Mouse (Mus musculus): ENCODE measurements around the gene Entpd6.

The Entpd6 gene

DNA sequence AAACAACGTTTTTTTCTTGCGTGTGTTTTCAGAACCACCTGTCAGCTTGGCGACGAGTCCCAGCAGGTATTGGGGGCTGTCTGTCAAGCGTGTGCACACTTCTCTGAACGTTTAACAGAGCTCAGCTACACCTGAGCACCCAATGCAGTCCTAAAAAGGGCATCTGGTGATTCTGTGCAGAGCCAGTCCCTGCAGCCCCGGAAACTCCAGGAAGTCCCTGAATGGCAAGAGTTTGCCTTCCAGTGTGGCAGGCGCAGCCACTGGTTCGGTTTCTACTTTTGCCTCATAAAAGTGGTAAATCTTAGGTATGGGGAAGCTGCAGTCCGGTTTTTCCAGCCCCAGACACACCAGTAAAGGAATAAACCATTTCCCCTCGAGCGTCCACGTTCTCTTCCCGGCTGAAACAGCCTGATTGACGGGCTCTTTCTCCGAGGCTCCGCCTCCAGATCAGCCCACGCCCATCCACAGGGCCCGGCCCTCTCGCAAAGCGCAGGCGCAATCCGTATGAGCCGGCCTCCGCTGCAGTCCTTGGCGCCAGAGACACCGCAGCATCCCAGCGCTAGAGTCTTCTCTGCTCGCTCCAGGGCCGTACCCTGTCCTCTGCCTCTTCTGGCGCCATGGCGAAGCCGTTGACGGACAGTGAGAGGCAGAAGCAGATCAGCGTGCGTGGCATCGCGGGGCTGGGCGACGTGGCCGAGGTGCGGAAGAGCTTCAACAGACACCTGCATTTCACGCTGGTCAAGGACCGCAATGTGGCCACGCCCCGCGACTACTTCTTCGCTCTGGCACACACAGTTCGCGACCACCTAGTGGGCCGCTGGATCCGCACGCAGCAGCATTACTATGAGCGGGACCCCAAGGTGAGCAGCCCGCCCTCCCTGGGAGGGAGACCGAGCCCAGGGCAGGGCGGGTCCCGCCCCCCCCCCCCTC, 37.7 kb downstream of the Entpd6 start, which contains the start of gene Pygb:
TSS of gene Pygb (plus strand) at position 485 of the 930 bp plus-strand sequence.
- in situ Hi-C loops (cut with MboI; ENCODE audit: low sequenced_read_pairs) = no loop called here

DNA sequence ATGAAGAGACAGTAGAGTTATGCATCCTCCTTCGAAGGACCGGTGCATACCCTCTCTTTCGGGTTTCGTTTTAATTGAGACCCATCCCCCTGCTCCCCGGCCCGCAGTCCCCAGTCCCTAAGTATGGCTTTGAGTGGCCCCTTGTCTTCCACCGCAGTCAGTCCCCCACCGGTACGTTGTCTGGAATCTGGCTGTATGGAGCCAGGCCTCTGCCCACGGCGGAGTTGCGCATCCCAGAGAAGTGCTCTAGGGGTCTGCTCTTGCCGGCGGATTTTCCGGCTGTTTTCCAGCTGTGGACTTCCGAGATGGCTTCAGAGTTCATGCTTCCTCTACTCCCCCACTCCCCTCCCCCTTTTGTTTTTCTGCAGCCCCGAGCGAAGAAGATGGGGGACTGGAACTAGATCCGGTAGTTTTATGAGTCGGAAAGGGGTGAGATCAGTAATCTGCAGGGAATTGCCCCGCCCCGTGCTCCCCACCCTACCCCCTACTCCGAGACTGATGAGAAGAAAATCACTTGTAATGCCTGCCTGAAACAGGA, 38.5 kb downstream of the Entpd6 start:
- in situ Hi-C loops (cut with MboI; ENCODE audit: low sequenced_read_pairs) = no loop called here

DNA sequence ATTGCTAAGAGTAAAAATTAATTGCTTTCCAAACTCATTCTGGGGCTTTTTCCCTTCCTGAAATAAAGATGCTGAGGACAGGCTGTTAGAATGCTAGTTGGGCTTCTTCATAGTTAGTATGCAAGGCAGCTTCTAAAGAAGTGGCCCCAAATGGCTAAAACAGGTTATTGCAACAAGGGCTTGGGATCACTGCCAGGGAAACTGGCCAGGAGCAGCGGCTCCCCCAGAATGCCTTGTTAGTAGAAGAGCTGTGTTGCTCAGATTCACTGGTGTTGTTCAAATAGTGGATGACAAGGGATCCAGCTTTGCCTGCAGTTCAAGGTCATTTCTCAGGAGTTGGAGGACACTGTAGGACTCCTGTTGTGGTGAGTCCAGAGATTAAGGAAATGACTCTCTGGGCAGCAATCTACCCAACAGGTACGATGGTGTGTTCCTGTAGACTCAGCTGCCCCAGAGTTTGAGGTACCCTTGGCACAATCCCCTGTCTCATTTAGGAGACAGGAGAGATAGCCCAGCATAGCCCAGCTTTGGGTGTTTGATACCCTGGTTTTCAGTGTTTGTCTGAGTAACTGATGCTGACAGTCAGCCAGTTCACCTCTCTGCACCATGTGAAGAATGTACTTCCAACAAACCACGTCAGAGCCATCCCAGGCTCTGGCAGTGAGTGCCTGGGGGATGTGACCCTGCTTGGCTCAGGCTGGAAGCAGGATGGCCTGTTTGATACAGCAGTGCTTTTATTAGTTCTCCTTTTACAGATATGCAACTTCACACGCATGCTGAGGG, 40.1 kb downstream of the Entpd6 start:
- in situ Hi-C loops (cut with MboI; ENCODE audit: low sequenced_read_pairs) = no loop called here

DNA sequence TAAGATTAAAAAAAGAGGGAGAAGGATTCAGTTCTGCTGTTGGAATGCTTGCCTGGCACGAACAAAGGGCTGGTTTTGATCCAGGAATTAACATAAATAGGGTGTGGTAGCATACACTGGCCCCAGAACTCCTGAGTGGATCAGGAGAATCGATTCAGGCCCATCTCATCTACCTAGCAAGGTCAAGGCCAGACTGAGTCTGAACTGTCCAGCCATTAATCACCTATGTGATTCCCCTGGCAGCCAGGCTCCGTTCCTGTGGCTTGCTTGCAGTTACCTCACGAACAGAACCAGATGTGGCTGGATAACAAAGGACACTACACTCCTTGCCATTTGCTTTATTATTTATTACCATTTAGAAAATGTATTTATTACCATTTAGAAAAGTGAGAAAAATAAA, 44.5 kb downstream of the Entpd6 start:
- in situ Hi-C loops (cut with MboI; ENCODE audit: low sequenced_read_pairs) = no loop called here

DNA sequence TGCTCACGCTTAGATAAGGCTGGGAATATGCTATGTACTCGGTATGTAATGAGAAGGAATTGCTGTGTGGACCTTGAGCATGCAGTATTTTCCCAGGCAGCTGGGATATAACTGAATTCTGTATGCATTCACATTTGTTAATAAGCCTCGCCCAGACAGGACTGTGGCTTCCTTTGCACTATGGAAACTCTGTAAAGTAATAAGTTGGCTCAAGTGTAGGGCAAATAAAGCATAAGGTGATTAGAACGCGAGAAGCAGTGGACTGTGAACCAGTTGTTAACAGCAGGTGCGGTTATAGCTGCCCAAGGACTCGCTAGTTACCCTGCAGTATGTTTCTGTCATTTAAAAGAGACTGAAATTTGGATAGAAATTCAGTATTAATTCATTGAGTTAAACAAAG, 49.2 kb downstream of the Entpd6 start:
- in situ Hi-C loops (cut with MboI; ENCODE audit: low sequenced_read_pairs) = no loop called here

DNA sequence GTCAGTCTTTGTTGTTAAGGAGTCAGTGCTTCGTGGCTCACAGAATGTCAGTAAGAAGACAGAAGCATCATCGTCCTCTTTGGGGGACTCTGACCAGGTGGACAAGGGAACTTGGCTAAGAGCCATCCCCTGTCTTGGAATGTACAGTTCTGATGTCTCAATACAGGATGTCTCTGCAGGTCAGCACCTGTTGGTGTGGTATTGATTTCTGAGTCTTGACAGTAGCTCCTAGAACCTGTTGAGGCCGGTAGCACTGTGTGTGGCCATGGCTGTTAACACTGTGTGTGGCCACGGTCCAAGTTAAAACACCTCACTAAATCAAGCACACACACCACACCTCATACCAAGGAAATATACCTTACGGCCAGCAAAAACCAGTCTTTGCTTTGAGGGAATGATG, 51.8 kb downstream of the Entpd6 start:
- in situ Hi-C loops (cut with MboI; ENCODE audit: low sequenced_read_pairs) = loop anchor here (10.0 kb wide), 1 partner anchor 204 kb away; no protein-coding TSS in a partner anchor

DNA sequence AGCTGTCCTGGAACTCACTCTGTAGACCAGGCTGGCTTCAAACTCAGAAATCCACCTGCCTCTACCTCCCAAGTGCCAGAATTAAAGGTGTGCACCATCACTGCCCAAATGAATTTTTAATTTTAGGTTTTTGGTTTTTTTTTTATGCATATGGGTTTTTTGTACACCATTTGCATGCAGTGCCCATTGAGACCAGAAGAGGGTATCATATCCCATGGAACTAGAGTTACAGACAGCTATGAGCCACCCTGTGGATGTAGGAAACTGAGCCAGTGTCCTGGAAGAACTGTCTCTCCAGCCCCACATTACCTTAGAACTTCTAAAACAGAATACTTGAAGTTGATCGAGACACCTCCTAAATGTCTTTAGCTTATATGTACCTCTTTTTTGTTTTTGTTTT, 54.2 kb downstream of the Entpd6 start:
- in situ Hi-C loops (cut with MboI; ENCODE audit: low sequenced_read_pairs) = loop anchor here (10.0 kb wide), 1 partner anchor 202 kb away; no protein-coding TSS in a partner anchor

DNA sequence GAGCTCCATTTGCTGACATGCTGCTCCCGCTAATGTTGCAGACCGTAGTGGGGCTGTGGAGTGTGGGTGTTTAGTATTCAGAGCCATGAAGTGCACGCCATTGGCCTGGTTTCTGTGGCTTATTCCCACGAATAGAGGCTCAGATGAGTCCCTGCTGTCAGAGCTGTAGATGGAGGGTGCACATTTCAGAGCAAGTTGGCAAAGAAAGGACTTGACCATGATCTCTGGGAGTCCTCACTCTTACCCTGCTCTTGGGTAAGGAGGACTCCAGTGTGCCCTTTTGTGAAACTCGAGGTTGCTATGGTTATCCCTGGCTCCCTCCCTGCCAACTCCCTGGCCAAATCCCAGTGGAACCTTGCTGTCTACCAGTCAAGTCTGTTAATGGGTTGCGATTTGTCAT, 59.5 kb downstream of the Entpd6 start:
- in situ Hi-C loops (cut with MboI; ENCODE audit: low sequenced_read_pairs) = loop anchor here (10.0 kb wide), 1 partner anchor 196 kb away; no protein-coding TSS in a partner anchor

DNA sequence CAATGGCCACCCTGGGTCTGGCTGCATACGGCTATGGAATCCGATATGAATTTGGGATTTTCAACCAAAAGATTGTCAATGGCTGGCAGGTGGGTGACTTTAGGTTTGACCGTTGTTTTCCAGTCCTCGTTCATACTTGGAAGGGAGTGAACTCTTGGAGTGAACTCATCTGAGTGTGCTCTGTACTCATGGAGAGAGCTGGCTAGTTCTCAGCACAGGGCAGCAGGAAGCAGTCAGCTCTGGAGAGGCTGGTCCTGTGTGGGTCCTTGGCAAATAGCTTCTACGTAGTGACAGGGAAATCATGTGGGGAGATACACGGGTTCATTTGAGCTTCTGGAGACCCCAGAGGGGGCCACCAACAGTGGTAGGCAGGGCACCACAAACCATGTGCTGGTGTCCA, 60.0 kb downstream of the Entpd6 start:
- in situ Hi-C loops (cut with MboI; ENCODE audit: low sequenced_read_pairs) = loop anchor here (10.0 kb wide), 1 partner anchor 196 kb away; no protein-coding TSS in a partner anchor

DNA sequence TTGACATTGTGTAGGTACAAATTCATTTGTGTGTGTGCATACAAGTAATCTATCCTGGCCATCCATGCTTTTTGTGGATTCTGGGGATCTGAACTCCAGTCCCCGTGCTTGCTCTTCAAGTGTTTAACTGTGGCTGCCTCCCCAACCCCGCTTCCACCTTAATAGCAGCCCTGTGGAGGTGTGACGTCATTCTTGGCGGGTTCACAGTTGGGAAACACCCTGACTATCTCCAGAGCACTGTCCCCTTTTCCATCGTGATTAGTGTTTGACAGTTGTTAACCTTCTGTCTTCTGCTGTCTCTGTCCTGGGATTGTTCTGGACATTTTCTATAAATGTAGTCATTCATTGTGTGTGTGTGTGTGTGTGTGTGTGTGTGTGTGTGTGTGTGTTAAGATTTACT, 61.8 kb downstream of the Entpd6 start:
- in situ Hi-C loops (cut with MboI; ENCODE audit: low sequenced_read_pairs) = no loop called here

DNA sequence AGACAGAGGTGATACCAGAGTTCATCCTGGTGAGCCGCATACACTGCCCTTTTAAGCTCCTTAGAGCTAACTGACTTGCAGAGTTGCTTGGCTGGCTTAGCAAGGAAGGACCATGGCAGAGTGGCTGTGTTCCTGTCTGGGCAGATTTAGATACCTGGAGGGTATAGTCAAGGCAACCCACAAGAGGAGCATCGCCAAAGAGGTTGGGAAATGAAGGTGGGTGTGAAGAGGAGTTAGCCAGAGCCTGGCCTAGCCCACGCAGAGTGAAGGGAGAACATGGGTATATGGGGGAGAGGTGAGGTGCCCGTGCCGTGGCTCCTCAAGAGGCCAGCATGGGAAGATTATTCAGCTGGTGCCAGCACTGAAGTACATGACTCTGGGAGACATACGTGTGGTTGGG, 64.0 kb downstream of the Entpd6 start:
- in situ Hi-C loops (cut with MboI; ENCODE audit: low sequenced_read_pairs) = no loop called here

DNA sequence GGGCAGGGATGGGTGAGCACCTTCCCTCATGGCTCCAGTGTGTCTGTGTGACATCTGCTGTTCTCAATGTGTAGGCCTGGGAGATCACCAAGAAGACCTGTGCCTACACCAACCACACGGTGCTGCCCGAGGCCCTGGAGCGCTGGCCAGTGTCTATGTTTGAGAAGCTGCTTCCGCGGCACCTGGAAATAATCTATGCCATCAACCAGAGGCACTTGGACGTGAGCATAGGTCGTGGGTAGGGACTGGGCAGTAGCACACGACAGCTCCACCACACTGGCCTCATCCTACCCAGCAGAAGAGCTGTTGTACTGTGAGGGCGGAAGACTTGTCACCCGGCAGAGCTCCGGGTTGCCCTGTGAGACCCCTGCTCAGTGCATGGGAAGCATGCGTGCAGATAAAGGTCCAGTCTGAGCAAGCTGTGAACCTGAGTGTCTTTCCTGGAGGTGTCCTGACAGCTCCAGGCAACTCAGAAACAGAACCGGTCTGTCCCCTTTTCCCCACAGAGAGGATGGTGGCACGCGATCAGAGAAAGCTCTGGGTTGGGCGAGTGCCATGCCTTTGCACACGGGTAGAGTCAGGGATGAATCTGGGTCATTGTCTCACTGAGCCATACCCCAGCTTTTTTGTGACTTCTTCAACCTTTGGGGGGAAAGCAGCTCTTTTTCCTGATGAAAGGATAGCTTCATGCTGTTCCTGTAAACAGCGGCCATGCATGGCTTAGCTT, 68.0 kb downstream of the Entpd6 start:
- in situ Hi-C loops (cut with MboI; ENCODE audit: low sequenced_read_pairs) = no loop called here

DNA sequence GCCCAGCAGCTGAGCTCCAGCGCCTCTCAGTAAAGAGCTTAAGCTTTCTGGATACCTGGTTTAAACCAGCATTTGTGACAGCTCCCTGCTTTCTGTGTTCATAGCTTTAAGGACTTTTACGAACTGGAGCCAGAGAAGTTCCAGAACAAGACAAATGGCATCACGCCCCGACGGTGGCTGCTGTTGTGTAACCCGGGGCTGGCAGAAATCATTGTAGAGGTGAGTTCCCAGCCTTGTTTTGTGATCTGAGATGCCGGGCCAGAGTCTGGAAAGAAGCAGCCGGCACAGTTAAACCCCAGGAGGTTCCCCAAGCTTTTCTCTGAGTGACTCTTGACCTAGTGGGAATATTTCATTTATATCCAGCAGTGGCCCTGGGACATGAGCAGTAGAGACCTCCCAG, 69.9 kb downstream of the Entpd6 start:
- in situ Hi-C loops (cut with MboI; ENCODE audit: low sequenced_read_pairs) = no loop called here

DNA sequence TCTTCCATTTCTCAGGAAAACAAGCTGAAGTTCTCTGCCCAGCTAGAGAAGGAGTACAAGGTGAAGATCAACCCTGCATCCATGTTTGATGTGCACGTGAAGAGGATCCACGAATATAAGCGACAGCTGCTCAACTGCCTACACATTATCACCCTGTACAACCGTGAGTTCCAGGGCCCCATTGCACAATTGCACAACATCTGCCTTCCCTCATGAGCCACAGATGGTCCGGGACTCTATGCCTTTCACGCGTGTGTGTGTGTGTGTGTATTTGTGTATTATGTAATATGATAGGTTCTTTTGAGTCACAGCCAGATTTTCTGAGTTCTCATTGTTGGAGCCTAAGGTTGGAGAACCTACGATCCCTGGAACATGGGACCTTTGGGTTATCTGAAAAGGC, 71.9 kb downstream of the Entpd6 start:
- in situ Hi-C loops (cut with MboI; ENCODE audit: low sequenced_read_pairs) = no loop called here

Data from CH12F3 (cell line).